Mouse (Mus musculus) c-Kit-positive CD71-positive TER-119-negative erythroid progenitor cells, embryonic 14.5 days (primary cell): Measurements from ENCODE around the gene Tmem14a.
A peak's percentile ranks its signal among the peaks of the same experiment; 100 is the strongest.
"Not testable (repeated sequence)": the region's sequence is repeated elsewhere in the genome, so short reads cannot be mapped to it uniquely, and the experiment has no call there.

ENCODE experiments used
- DNase-seq: peaks from one replicate; pipeline ENCODE4 v3.0.0-alpha.2; 2013; ENCODE audit warnings: low read depth

Gene Tmem14a

DNA sequence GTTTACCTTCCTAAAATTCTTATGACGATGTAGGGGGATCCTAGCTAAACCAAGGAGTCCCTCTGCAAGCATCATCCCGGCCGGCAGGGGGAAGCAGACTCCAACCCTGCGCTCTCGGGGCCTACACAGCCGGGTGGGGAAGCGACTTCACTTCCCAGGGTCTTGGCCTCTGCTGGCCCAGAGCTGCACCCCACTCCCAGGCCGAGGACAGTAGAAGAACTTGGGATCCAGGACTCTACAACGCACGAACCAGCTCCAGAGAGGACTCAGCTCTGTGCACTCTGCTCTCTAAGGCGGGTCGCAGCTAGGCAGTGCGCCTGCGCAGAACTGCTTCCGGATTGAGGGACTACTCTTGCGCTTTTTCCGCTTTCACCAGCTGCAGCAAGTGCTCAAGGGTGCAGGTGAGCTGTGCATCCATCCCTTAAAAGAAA is at the start of gene Tmem14a:
Tmem14a (plus strand) TSS at position 87 of the 431 bp plus-strand sequence.
- peak; percentile 69 for DNase-seq

DNA sequence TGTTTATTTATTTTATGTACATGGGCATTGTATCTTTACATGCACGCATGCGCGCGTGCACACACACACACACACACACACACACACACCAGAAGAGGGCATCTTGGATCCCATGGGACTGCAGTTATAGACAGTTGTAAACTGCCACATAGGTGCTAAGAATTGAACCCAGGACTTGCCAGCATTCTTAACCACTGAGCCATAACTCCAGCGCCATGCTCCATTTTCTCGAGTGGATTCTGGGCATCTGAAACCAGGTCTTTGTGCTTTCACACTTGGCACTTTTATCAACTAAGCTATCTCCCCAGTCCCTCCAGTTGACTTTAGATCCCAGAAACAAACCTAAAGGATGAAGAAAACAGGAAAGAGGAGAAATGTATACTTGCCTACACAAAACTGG is 33.2 kb upstream of the Tmem14a start:
- DNase-seq = no peak

GRCm38 (mm10) chr1:21206241-21206640 is 12.1 kb upstream of the Tmem14a start:
- DNase-seq = no peak

DNA sequence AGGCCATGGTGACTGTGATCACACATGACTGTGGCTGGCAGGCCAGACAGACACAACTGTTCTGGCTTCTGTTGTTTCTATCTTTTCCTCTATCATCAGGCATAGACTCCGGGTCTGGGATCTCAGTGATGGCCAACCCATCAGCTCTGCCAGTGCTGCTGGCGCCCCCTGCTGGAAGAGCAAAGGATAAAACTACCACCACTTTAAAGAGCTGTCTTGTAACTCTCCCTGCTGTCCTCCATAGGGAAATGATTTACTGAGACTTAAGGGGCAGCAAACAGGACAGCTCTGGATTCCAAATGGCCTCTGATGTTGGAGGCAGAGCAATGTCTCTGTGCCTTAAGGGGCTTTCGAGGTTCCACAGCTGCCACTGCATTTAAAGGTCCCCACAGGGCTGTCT is 4.8 kb upstream of the Tmem14a start:
- DNase-seq = not testable (repeated sequence)

DNA sequence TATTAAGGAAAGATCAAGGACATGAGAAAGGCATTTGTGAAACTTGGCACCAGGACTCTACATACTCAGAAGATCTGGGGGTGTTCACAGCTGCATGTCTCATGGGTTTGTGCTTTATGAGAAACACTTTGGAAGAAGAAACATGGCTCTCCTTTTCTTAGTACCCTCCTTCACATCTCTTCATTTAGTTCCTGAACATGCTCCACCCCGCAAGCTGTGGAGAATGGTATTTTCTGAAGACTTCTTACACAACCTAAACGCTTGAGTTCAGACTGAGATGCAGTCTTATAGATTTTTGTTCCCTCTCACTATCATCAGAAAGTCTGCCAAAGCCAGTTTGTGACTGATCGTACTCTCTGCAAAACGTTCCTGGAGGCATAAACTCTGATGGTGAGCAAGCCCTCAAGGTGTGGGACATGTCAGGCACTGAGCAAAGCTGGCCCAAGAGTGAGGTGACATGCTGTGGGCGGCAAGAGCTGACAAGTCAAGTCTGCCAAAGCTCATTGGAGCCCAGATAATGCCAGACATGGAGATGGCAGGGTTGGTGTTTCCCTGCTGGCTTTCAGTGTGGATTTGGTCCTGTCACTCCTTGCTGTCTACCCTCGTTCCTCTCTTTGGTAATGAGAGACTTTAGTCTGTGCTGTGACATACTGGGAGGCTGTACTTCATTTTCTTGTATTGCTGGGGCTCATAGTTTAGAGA is 4.2 kb upstream of the Tmem14a start:
- not testable (repeated sequence) for DNase-seq

GRCm38 (mm10) chr1:21227756-21228395 is 9.5 kb downstream of the Tmem14a start:
- DNase-seq = no peak

GRCm38 (mm10) chr1:21228740-21229722 is 10.7 kb downstream of the Tmem14a start:
- DNase-seq = not testable (repeated sequence)

DNA sequence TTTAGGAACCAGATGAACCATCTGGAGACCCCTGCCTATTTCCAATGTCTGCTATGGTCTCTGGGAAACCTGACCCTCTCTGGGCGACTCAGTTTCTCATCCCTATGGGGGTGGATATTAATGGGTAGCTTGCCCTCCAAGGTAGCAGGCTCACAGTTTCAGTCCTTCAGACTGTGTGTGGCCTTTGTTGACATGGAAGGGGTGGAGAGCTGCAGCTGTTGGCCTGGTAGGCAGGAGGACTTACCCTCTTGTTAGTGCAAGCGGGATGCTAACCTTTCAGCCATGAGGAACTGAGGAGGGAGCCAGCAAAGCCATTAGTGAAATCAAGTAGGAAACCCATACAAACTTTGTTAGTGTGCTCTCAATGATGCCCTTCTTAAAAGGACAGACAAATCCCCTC is 12.0 kb downstream of the Tmem14a start:
- no peak for DNase-seq

DNA sequence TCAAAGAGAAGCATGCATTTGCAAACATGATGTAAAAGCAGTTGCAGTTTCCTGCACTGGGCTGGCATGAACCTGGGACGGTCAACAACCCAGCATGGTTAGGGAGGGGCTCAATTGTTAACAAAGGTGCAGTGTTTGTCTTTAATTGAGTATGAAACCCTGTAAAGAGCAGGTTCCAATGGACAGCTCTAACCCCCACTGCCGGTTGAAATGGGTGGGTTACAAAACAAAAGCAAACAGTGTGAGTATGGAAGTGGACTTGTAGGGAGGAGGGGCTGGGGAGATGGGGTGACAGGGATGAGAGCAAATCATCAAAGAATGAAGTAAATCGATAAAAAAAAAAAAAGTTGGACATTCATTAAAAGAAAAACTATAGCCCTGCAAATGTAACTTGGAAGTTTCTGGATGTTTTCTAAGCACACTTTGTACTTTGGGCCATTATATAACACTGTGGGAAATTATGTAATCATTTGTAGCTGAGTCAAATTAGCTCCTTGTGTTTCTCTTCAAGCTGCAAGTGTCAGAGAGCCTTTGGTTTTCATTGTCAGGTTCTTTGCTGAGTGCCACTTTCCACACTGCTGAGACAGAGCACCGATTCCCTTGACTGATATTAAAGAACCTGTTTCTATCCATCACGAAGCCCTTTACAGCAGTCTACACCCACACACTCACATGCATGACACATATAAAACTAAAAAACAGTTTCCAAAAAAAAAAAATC is 13.5 kb downstream of the Tmem14a start:
- DNase-seq = no peak

- DNase-seq = no peak
Observed at GRCm38 (mm10) chr1:21232516-21232915, 14.1 kb downstream of the Tmem14a start.

DNA sequence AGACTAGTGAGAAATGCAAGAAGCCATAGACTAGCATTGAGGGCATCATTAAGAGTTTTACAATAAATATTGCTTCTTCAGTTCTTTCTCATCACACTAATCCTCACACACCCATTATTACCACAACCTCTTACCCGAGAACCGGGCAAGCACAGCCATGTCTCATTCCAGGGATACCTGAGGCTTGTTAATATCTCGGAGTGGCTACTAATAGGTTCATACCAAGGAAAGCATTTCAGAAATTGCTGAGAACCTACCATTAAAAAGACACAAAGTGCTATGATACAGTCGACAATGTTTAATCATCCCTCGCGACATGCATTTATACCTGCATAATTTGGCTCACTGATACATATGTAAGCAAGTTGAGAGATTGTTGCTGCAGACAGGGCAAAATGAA is 17.0 kb downstream of the Tmem14a start:
- DNase-seq = no peak

GRCm38 (mm10) chr1:21239911-21240898 is 21.8 kb downstream of the Tmem14a start, which contains the start of gene Gsta3:
Gene Gsta3 (plus strand): TSS chr1:21240589.
- no peak for DNase-seq

DNA sequence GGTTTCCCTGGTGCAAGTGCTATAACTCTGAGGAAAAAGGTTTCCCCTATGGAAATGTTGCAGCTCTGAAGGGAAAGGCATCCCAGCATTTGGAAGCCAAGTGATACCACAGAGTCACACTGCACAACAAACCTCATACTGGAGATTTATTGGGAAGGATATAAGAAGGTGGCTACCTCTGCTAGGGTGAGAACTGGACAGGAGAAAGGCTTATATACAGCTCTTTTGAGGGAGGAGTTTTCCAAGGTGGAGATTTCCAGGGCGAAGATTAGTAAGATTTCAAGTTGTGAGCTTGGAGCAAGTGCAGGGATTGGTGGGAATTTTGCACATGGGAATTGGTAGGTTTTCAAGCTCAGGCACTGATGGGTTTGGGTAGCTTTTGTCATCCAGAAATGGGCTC is 22.7 kb downstream of the Tmem14a start:
- DNase-seq = no peak

DNA sequence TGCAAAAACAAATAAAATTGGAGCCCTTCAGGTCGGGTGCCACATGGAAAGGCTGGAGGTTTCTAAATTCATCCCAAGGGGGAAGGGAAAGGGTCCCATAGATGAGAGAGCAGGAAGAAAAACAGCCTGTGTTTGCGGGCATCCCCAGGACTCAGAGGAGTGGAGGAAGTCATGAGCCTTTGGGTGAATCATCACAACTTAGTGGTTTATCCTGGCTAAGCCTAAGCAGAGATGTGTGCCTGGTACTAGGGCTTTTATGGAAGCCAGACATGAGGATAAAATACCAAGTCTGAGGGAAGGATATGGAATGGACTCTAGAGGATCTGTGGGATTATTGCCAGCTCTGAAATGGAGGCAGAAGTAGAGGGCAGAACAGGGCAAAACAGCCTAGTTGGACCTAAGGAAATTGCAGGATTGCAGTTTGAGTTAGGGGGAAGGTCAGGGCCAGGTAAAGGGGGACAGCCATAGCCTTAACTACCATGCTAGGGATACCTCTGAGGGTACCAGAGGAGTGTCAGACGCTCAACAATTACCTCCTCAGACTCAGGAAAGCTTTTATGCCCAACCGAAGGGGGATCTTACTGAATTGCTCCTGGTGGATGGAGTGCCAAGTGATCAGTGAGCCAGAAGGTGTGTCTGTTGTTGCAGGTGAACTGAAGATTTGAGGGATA is 26.1 kb downstream of the Tmem14a start:
- no peak for DNase-seq

- no peak for DNase-seq
Observed at GRCm38 (mm10) chr1:21246136-21246535, 27.8 kb downstream of the Tmem14a start.

DNA sequence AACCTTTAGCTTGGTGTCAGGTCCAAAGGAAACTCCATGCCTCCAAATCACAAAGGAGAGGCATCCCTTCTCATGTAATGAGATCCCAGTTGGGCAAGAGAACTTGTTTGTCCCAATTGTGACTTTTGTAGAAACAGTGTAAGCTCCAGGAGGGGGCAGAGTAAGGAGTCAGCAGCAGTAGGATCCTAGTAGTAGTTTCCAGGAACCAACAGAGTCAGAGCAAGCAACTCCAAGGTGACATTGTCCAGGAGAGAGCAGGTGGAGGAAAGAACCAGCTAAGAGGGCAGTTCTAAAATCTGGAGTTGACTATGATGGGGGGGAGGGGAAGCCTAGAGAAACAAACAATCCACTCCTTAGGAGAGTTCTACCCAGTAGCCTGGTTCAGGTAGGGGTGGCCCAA is 29.5 kb downstream of the Tmem14a start:
- no peak for DNase-seq

DNA sequence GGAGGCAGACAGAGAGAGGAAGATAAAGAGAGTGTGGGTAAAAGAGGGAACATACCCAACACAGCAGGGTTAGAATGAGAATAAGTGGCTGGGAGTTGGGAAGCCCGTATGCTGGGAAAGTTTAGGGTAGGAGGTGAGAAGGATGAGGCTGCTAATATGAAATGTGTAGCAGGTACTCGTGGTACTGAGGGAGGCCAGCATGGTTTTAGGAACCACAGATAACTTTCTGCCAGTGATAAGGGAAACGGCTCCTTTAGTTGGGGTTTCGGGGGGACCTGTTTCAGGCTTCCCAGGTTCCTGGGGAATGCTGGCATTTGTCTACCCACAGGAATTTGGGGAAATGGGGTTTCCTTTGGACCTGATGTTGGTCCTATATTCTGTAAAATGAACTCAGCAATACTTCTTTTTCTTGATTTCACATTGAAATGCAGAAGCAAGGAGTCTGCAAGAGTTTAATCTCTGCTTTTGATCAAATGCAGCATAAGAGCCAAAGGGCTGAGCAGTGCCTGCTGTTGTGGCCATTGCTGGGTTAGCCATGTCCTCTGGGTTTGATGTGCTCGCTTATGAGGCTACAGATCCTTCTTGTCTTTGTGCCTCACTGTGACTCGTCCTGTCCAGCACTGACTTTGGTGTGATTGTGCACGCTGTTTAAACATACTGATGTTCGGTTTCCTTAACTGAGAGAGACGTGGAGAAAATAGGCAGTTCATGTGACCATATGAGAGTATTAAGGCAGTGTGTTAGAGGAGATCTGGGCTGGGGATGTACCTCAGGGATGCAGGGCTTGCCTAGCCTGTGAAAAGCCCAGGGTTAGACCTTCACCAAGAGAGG is 30.4 kb downstream of the Tmem14a start:
- no peak for DNase-seq

- DNase-seq = no peak
Observed at GRCm38 (mm10) chr1:21251661-21252060, 33.3 kb downstream of the Tmem14a start.
